Mouse (Mus musculus) heart, postnatal 0 days (tissue): ENCODE measurements at regions not wholly inside any gene's neighbourhood (a gene's known extent, or its start where the extent isn't known, plus 50 kb on each side); places are given as distances from the start of the nearest gene placed in this dataset.

Experiments
- CTCF ChIP-seq: IDR thresholded peaks from 2 replicates; pipeline ENCODE4 v1.5.1; 2016; ENCODE audit warnings: antibody characterized with exemption, control low read depth, low read depth
- EP300 ChIP-seq: IDR thresholded peaks from 2 replicates; pipeline ENCODE4 v1.6.1; 2016; ENCODE audit warnings: antibody characterized with exemption, low read depth

- TF ChIP-seq EP300 (no peak), CTCF (no peak)
These were observed 402.5 kb downstream of the Sorl1 start for GRCm38 (mm10) chr9:41721609-41722008.
